Mouse (Mus musculus) ES-Bruce4 (cell line): ENCODE measurements at regions not wholly inside any gene's neighbourhood (a gene's known extent, or its start where the extent isn't known, plus 50 kb on each side); places are given as distances from the start of the nearest gene placed in this dataset.

Source experiments
- CTCF ChIP-seq: IDR thresholded peaks from one replicate; pipeline ENCODE4 v1.8.1; 2011; ENCODE audit warnings: low read depth, low read length
- POLR2A ChIP-seq: IDR thresholded peaks from one replicate; pipeline ENCODE4 v1.8.1; 2011; ENCODE audit warnings: low read length; ENCODE audit not compliant: insufficient read depth

DNA sequence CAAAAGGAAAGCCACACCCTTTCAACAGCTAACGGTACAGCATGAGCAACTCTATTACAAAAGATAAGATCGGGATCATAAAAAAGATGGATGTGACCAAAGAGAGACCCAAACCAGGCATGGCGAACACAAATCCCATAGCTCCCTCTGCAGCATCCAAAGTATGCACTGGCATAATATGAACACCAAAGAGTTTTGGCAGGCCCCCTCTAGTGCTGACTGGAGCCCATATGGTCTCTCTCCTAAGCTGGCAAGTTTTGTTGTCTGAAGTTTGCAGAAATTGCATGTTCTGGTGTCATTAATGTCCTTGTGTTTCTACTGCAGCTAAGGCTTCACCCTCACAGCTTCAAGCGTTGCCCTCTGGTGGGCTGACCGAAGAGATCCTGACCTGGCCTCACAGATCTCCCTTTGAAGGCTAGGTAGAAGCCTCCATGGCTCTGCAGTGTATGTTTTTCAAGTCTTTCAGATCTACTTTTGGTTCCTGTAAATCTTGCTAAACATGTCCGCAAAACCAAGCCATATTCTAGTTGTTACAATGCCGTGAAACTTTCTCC, 75.7 kb upstream of the Bcl2l14 start:
- TF ChIP-seq POLR2A (no peak), CTCF (no peak)
